Mouse (Mus musculus): ENCODE measurements around the gene 4933415F23Rik. TPM values are rescaled to one million over a fixed set of nuclear protein-coding genes. Genes with fewer than 3 reads are reported as not detected.
"Not testable (repeated sequence)": the region's sequence is repeated elsewhere in the genome, so short reads cannot be mapped to it uniquely, and the experiment has no call there.

4933415F23Rik gene
- polyA plus RNA-seq (2015; fragmentation: Nextera tagmentation; extraction: Ambion mirVana) = not detected in 2 replicates

- no peak for ATAC-seq (ENCODE audit: insufficient number of reproducible peaks, low FRiP score, low TSS enrichment, low read depth)
- H3K4me1 ChIP-seq = no peaks in the 10 kb centered on the region
- WGBS = 94% methylated on average over 20 of the region's 20 CpGs
- no peaks in the 10 kb centered on the region for H3K36me3 ChIP-seq
- no peak within 1 kb of the TSS for H3K4me3 ChIP-seq (replicated peaks)
- no peak within 1 kb of the TSS for H3K27ac ChIP-seq (replicated peaks)
- H3K9me3 ChIP-seq (replicated peaks) = no peaks in the 10 kb centered on the region
- H3K9ac ChIP-seq = no peak within 1 kb of the TSS
- H3K27me3 ChIP-seq = no peaks in the 10 kb centered on the region
- H3K4me2 ChIP-seq (replicated peaks) = no peak within 1 kb of the TSS
Observed at GRCm38 (mm10) chr1:23102021-23102420, at the start of gene 4933415F23Rik. Gene 4933415F23Rik (minus strand): TSS chr1:23102253.

GRCm38 (mm10) chr1:23151722-23152121, 49.7 kb upstream of the 4933415F23Rik start:
- Histone ChIP-seq H3K27ac (replicated peaks) (no peak overlapping the region), H3K9ac (no peak overlapping the region), H3K36me3 (no peaks in the 10 kb centered on the region), H3K4me1 (no peaks in the 10 kb centered on the region), H3K9me3 (replicated peaks) (no peaks in the 10 kb centered on the region), H3K27me3 (no peaks in the 10 kb centered on the region), H3K4me2 (replicated peaks) (no peak overlapping the region), H3K4me3 (replicated peaks) (no peak overlapping the region)
- WGBS = 81% methylated on average over 1 of the region's 1 CpGs
- ATAC-seq (ENCODE audit: insufficient number of reproducible peaks, low FRiP score, low TSS enrichment, low read depth) = no peak

- H3K9me3 ChIP-seq (replicated peaks) = no peaks in the 10 kb centered on the region
- no peak for ATAC-seq (ENCODE audit: insufficient number of reproducible peaks, low FRiP score, low TSS enrichment, low read depth)
- no peak overlapping the region for H3K27ac ChIP-seq (replicated peaks)
- 48% methylated on average over 5 of the region's 5 CpGs for WGBS
- H3K9ac ChIP-seq = no peak overlapping the region
- no peak overlapping the region for H3K4me2 ChIP-seq (replicated peaks)
- H3K27me3 ChIP-seq = no peaks in the 10 kb centered on the region
- H3K4me1 ChIP-seq = no peaks in the 10 kb centered on the region
- H3K4me3 ChIP-seq (replicated peaks) = no peak overlapping the region
- H3K36me3 ChIP-seq = no peaks in the 10 kb centered on the region
Observed at GRCm38 (mm10) chr1:23146198-23146873, 44.3 kb upstream of the 4933415F23Rik start.

- Histone ChIP-seq H3K4me2 (replicated peaks) (no peak overlapping the region), H3K9me3 (replicated peaks) (no peaks in the 10 kb centered on the region), H3K27ac (replicated peaks) (no peak overlapping the region), H3K4me3 (replicated peaks) (no peak overlapping the region), H3K27me3 (no peaks in the 10 kb centered on the region), H3K36me3 (no peaks in the 10 kb centered on the region), H3K9ac (no peak overlapping the region), H3K4me1 (no peaks in the 10 kb centered on the region)
- 82% methylated on average over 10 of the region's 10 CpGs for WGBS
- no peak for ATAC-seq (ENCODE audit: insufficient number of reproducible peaks, low FRiP score, low TSS enrichment, low read depth)
Observed at GRCm38 (mm10) chr1:23141121-23141811, 39.2 kb upstream of the 4933415F23Rik start.

- 0% methylated on average over 1 of the region's 1 CpGs for WGBS
- H3K4me2 ChIP-seq (replicated peaks); ATAC-seq (ENCODE audit: insufficient number of reproducible peaks, low FRiP score, low TSS enrichment, low read depth); H3K27ac ChIP-seq (replicated peaks); H3K27me3 ChIP-seq; H3K9ac ChIP-seq; H3K4me1 ChIP-seq; H3K36me3 ChIP-seq; H3K4me3 ChIP-seq (replicated peaks); H3K9me3 ChIP-seq (replicated peaks): not testable (repeated sequence)
Observed at GRCm38 (mm10) chr1:23140530-23140929, 38.5 kb upstream of the 4933415F23Rik start.

DNA sequence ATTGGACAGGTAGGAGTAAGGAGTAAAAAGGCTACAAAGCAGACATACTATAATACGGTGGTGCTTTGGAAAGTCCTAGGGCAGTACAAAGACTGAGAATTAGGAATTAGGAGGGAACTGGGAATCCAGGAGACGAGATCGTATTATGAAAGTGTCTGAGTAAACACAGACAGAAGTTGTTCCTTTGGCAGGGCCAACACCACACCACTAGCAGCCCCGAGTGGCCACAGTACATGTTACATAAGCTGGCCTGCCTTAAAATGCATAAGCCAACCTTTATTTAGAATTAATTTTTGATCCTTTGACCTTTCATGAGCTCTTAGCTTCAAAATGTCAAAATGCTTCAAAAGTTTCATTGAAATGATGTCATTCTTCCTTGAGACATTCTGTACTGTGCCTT, 18.8 kb upstream of the 4933415F23Rik start:
- no peaks in the 10 kb centered on the region for H3K36me3 ChIP-seq
- H3K27ac ChIP-seq (replicated peaks) = no peak overlapping the region
- H3K4me2 ChIP-seq (replicated peaks) = no peak overlapping the region
- no peaks in the 10 kb centered on the region for H3K4me1 ChIP-seq
- no peaks in the 10 kb centered on the region for H3K9me3 ChIP-seq (replicated peaks)
- no peak overlapping the region for H3K9ac ChIP-seq
- H3K27me3 ChIP-seq = no peaks in the 10 kb centered on the region
- no peak overlapping the region for H3K4me3 ChIP-seq (replicated peaks)
- ATAC-seq (ENCODE audit: insufficient number of reproducible peaks, low FRiP score, low TSS enrichment, low read depth) = no peak
- 66% methylated on average over 4 of the region's 4 CpGs for WGBS

GRCm38 (mm10) chr1:23119406-23119805, 17.4 kb upstream of the 4933415F23Rik start:
- Histone ChIP-seq H3K4me1 (no peaks in the 10 kb centered on the region), H3K4me2 (replicated peaks) (no peak overlapping the region), H3K4me3 (replicated peaks) (no peak overlapping the region), H3K27me3 (no peaks in the 10 kb centered on the region), H3K36me3 (no peaks in the 10 kb centered on the region), H3K9me3 (replicated peaks) (no peaks in the 10 kb centered on the region), H3K27ac (replicated peaks) (no peak overlapping the region), H3K9ac (no peak overlapping the region)
- 50% methylated on average over 4 of the region's 4 CpGs for whole genome bisulfite sequencing
- no peak for ATAC-seq (ENCODE audit: insufficient number of reproducible peaks, low FRiP score, low TSS enrichment, low read depth)

- Histone ChIP-seq H3K9me3 (replicated peaks) (no peaks in the 10 kb centered on the region), H3K4me3 (replicated peaks) (no peak overlapping the region), H3K4me2 (replicated peaks) (no peak overlapping the region), H3K4me1 (no peaks in the 10 kb centered on the region), H3K27ac (replicated peaks) (no peak overlapping the region), H3K27me3 (no peaks in the 10 kb centered on the region), H3K36me3 (no peaks in the 10 kb centered on the region), H3K9ac (no peak overlapping the region)
- 42% methylated on average over 3 of the region's 3 CpGs for WGBS
- no peak for ATAC-seq (ENCODE audit: insufficient number of reproducible peaks, low FRiP score, low TSS enrichment, low read depth)
Observed at GRCm38 (mm10) chr1:23117423-23117822, 15.4 kb upstream of the 4933415F23Rik start.

- WGBS = 86% methylated on average over 1 of the region's 1 CpGs
- Histone ChIP-seq H3K4me3 (replicated peaks) (no peak overlapping the region), H3K9me3 (replicated peaks) (no peaks in the 10 kb centered on the region), H3K4me1 (no peaks in the 10 kb centered on the region), H3K4me2 (replicated peaks) (no peak overlapping the region), H3K27me3 (no peaks in the 10 kb centered on the region), H3K36me3 (no peaks in the 10 kb centered on the region), H3K27ac (replicated peaks) (no peak overlapping the region), H3K9ac (no peak overlapping the region)
- ATAC-seq (ENCODE audit: insufficient number of reproducible peaks, low FRiP score, low TSS enrichment, low read depth) = no peak
Observed at GRCm38 (mm10) chr1:23109191-23109590, 7.1 kb upstream of the 4933415F23Rik start.

DNA sequence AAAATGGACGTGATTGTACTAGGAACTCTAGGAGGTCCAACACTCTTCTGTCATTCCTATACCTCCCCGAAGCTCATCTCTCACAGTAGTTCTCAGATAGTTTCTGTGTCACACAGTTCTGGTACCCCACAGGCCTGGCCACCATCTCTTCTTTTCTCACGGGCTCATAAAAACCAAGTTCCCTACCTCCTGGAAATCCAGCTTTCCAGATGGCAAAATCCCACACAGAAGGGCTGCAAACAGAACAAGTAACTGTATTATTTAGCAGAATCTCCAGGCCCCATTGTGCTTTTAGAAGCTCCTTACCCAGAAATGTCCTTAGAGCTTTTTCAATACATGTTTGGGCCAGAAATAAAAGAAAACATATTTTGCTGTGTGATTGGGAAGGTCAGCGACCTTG, 828 bp upstream of the 4933415F23Rik start:
- H3K27ac ChIP-seq (replicated peaks) = no peak overlapping the region
- H3K9me3 ChIP-seq (replicated peaks) = no peaks in the 10 kb centered on the region
- ATAC-seq (ENCODE audit: insufficient number of reproducible peaks, low FRiP score, low TSS enrichment, low read depth) = no peak
- no peaks in the 10 kb centered on the region for H3K36me3 ChIP-seq
- no peak overlapping the region for H3K4me3 ChIP-seq (replicated peaks)
- WGBS = 79% methylated on average over 4 of the region's 4 CpGs
- no peak overlapping the region for H3K4me2 ChIP-seq (replicated peaks)
- H3K9ac ChIP-seq = no peak overlapping the region
- no peaks in the 10 kb centered on the region for H3K4me1 ChIP-seq
- no peaks in the 10 kb centered on the region for H3K27me3 ChIP-seq

DNA sequence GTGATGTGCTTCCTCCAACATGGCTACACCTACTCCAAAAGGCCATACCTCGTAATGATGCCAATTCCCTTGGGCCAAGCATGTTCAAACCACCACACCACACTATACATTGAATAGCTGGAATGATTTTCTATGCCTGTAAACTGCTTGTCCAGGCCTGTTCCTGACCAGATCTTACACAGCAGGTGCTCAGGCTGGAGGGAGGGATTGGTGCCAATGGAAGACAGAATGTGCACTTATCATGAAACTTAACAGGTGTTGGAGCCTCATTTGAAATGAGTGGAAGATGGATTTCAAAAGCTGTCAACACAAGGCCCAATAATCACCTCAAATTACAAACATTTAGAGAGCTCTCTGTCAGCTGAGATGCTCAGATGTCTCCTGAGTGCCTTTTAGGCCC, 2.3 kb downstream of the 4933415F23Rik start:
- WGBS = 61% methylated on average over 1 of the region's 1 CpGs

DNA sequence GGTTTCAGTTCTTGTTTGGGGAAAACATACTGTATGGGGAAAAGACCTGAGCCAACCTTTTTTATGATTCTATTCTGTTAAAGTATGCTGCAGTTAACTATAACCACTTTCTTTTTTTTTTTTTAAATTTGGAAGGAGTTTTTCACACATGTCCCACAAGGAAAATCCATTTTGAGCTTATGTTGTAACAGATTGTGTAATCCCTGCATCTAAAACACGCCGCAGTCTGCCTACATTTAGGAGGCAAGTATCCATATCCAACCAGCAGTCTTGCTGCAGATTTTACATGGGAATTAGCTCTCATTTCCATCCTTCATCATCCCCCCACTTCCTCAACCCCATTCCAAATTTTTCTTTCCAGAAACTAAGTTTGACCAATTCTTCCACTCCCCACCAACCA, 3.6 kb downstream of the 4933415F23Rik start:
- Histone ChIP-seq H3K9ac (no peak overlapping the region), H3K4me1 (no peaks in the 10 kb centered on the region), H3K4me2 (replicated peaks) (no peak overlapping the region), H3K4me3 (replicated peaks) (no peak overlapping the region), H3K27ac (replicated peaks) (no peak overlapping the region), H3K36me3 (no peaks in the 10 kb centered on the region), H3K9me3 (replicated peaks) (no peaks in the 10 kb centered on the region), H3K27me3 (no peaks in the 10 kb centered on the region)
- 83% methylated on average over 2 of the region's 2 CpGs for WGBS
- no peak for ATAC-seq (ENCODE audit: insufficient number of reproducible peaks, low FRiP score, low TSS enrichment, low read depth)

More for the DNA sequence above, 2.3 kb downstream of the 4933415F23Rik start:
- no peaks in the 10 kb centered on the region for H3K4me1 ChIP-seq
- no peaks in the 10 kb centered on the region for H3K9me3 ChIP-seq (replicated peaks)
- no peak overlapping the region for H3K4me3 ChIP-seq (replicated peaks)
- H3K36me3 ChIP-seq = no peaks in the 10 kb centered on the region
- no peaks in the 10 kb centered on the region for H3K27me3 ChIP-seq
- no peak for ATAC-seq (ENCODE audit: insufficient number of reproducible peaks, low FRiP score, low TSS enrichment, low read depth)
- H3K4me2 ChIP-seq (replicated peaks) = no peak overlapping the region
- H3K9ac ChIP-seq = no peak overlapping the region
- H3K27ac ChIP-seq (replicated peaks) = no peak overlapping the region

Data from embryonic facial prominence, embryonic 15.5 days (tissue).